Mouse (Mus musculus) lung, embryonic 14.5 days (tissue): ENCODE data around the gene Rbbp7. TPM values are rescaled to one million over a fixed set of nuclear protein-coding genes. Genes with fewer than 3 reads are reported as not detected.

Experiments
- ATAC-seq: fragments of 200-750 bp; cut with Nextera tagmentation; 2 replicates; pipeline ENCODE4 v1.8.0; 2017; ENCODE audit warnings: mild to moderate bottlenecking, moderate TSS enrichment, moderate library complexity; ENCODE audit not compliant: insufficient read depth
- DNase-seq: peaks from one replicate; pipeline ENCODE4 v3.0.0-alpha.2; 2015
- H3K27ac ChIP-seq: fragments of 300-500 bp; sonication (generic); 2 replicates; pipeline ENCODE4 v1.5.1; 2014; ENCODE audit warnings: low read depth, mild to moderate bottlenecking, moderate library complexity
- H3K27me3 ChIP-seq: fragments of 300-500 bp; sonication (generic); 2 replicates; pipeline ENCODE4 v1.6.1; 2014; ENCODE audit warnings: low read length, control low read depth; ENCODE audit not compliant: insufficient read depth
- H3K36me3 ChIP-seq: fragments of 300-500 bp; sonication (generic); 2 replicates; pipeline ENCODE4 v1.6.1; 2014; ENCODE audit warnings: control low read depth; ENCODE audit not compliant: insufficient read depth
- H3K4me1 ChIP-seq: fragments of 300-500 bp; sonication (generic); 2 replicates; pipeline ENCODE4 v1.6.1; 2014; ENCODE audit warnings: antibody characterized with exemption, control low read depth; ENCODE audit not compliant: insufficient read depth
- H3K4me2 ChIP-seq: fragments of 300-500 bp; sonication (generic); 2 replicates; pipeline ENCODE4 v1.6.1; 2014; ENCODE audit warnings: mild to moderate bottlenecking
- H3K4me3 ChIP-seq: fragments of 300-500 bp; sonication (generic); 2 replicates; pipeline ENCODE4 v1.5.1; 2014; ENCODE audit warnings: low read depth, low read length
- H3K9ac ChIP-seq: fragments of 300-500 bp; sonication (generic); 2 replicates; pipeline ENCODE4 v1.6.1; 2014
- H3K9me3 ChIP-seq: fragments of 300-500 bp; sonication (generic); 2 replicates; pipeline ENCODE4 v1.6.1; 2016; ENCODE audit warnings: low read depth, low read length, control low read depth
- CTCF ChIP-seq: IDR thresholded peaks from 2 replicates; pipeline ENCODE4 v1.5.1; 2016; ENCODE audit warnings: antibody characterized with exemption, low read depth
- WGBS: fragments of 180-500 bp; shearing (Covaris S2); extraction: QIAGEN DNeasy Blood & Tissue Kit; methylation state at CpG from one replicate; pipeline ENCODE4 v1.1.7; 2014; 5-methylcytosine and 5-hydroxymethylcytosine counted together
- polyA plus RNA-seq: library from polyadenylated mRNA; unstranded; fragments of >200 nt; fragmentation: Nextera tagmentation; extraction: Ambion mirVana; gene quantifications from 2 replicates; pipeline ENCODE4 v1.2.1, GENCODE M21; 2014

Rbbp7 gene
- 544 and 552 TPM in 2 replicates for polyA plus RNA-seq

GRCm38 (mm10) chrX:162760115-162760942 is at the start of gene Rbbp7:
TSS of gene Rbbp7 (plus strand) at chrX:162760402.
- DNase-seq: peak; percentile 94
- H3K4me2 ChIP-seq: peak within 1 kb of the TSS; percentile 55
- 11% methylated on average over 60 of the region's 100 CpGs for WGBS
- H3K4me3 ChIP-seq: peak within 1 kb of the TSS; percentile 64
- TF ChIP-seq CTCF: no peak
- ATAC-seq: peak; percentile 97
- H3K4me1 ChIP-seq: peaks cover 4% of the 10 kb centered on the region; the same call in 1 of the 2 replicates
- H3K9me3 ChIP-seq: no peaks in the 10 kb centered on the region
- H3K27ac ChIP-seq: peak within 1 kb of the TSS; percentile 98
- no peaks in the 10 kb centered on the region for H3K27me3 ChIP-seq
- H3K36me3 ChIP-seq: peaks cover 15% of the 10 kb centered on the region; the same call in 1 of the 2 replicates
- H3K9ac ChIP-seq: peak within 1 kb of the TSS; percentile 79

DNA sequence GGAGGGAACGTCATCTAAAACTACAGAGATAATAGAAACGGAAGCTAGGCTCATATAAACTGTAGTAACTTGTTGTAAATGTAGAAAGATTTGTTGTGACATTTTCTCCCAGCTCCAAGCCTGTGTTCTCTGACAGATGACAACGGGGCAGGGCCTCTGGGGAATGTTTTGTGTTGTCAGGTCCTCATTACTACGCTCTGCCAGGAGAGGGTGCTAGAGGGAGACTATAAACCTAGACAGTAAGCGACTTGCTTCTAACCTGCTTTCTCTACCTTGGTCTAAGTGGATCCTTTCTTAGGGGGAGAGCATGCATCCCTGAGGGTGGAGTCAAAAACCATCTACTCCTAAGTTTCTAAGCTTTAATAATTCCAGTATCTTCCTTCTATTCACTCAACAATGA is 42.4 kb upstream of the Rbbp7 start:
- no peak overlapping the region for H3K4me3 ChIP-seq
- 17% methylated on average over 5 of the region's 5 CpGs for WGBS
- DNase-seq (peak; percentile 74), ATAC-seq (no peak)
- H3K9me3 ChIP-seq: no peaks in the 10 kb centered on the region
- peak; percentile 62 for TF ChIP-seq CTCF
- no peaks in the 10 kb centered on the region for H3K36me3 ChIP-seq
- H3K4me1 ChIP-seq: no peaks in the 10 kb centered on the region
- H3K9ac ChIP-seq: no peak overlapping the region
- H3K27ac ChIP-seq: no peak overlapping the region
- no peaks in the 10 kb centered on the region for H3K27me3 ChIP-seq
- H3K4me2 ChIP-seq: no peak overlapping the region

DNA sequence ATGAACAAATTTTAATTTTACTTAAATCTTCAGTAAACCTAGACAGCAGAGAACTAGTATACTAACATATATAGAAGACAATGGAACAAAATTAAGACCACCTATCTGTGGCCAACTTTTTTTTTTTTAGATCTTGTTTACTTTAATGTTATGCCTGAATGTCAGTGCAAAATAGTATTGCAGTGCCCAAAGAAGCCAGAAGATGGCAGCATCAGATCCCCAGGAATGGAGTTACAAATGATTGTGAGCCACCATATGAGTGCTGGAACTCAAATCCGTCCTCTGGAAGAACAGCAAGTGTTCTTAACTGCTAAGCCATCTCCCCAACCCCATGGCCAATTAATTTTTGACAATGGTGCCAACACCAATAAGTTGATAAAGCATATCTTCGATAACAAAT is 40.6 kb upstream of the Rbbp7 start:
- H3K36me3 ChIP-seq: no peaks in the 10 kb centered on the region
- H3K4me3 ChIP-seq: no peak overlapping the region
- peak; percentile 62 for TF ChIP-seq CTCF
- H3K27me3 ChIP-seq: no peaks in the 10 kb centered on the region
- no peaks in the 10 kb centered on the region for H3K4me1 ChIP-seq
- no peak overlapping the region for H3K9ac ChIP-seq
- H3K9me3 ChIP-seq: no peaks in the 10 kb centered on the region
- ATAC-seq: no peak
- DNase-seq: peak; percentile 76
- no peak overlapping the region for H3K4me2 ChIP-seq
- WGBS: 34% methylated on average over 2 of the region's 2 CpGs
- H3K27ac ChIP-seq: no peak overlapping the region

- Histone ChIP-seq H3K4me1 (no peaks in the 10 kb centered on the region), H3K27ac (no peak overlapping the region), H3K27me3 (no peaks in the 10 kb centered on the region), H3K36me3 (no peaks in the 10 kb centered on the region), H3K9ac (no peak overlapping the region), H3K4me3 (no peak overlapping the region), H3K9me3 (no peaks in the 10 kb centered on the region), H3K4me2 (no peak overlapping the region)
- DNase-seq: peak; percentile 11
- 28% methylated on average over 13 of the region's 13 CpGs for WGBS
- TF ChIP-seq CTCF: no peak
- ATAC-seq: no peak
These were observed 32.8 kb upstream of the Rbbp7 start for GRCm38 (mm10) chrX:162727367-162727777.

DNA sequence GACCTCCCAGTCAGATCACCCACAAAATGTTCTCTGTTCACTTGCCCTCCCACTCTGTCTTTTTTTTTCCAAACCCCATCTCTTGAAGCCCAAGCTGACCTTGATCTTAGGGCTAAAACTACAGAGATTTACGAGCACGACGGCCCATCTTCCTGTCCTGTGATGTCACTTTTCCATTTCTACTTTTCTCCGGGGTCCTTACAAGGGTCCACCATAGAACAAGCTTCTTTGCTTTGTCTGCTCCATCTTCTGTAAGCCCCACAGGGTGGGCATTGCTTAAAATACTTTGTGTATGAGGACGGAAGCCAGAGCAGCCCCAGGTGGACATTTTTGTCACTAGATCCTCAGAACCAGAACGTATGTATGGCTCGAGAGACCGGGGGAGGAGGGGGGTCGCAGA is 32.4 kb upstream of the Rbbp7 start:
- Histone ChIP-seq H3K9ac (no peak overlapping the region), H3K36me3 (no peaks in the 10 kb centered on the region), H3K4me3 (no peak overlapping the region), H3K9me3 (no peaks in the 10 kb centered on the region), H3K27ac (no peak overlapping the region), H3K4me1 (no peaks in the 10 kb centered on the region), H3K27me3 (no peaks in the 10 kb centered on the region), H3K4me2 (no peak overlapping the region)
- 45% methylated on average over 9 of the region's 9 CpGs for WGBS
- no peak for ATAC-seq
- TF ChIP-seq CTCF: no peak
- no peak for DNase-seq

- Histone ChIP-seq H3K27ac (no peak overlapping the region), H3K4me3 (no peak overlapping the region), H3K36me3 (no peaks in the 10 kb centered on the region), H3K4me2 (no peak overlapping the region), H3K9me3 (no peaks in the 10 kb centered on the region), H3K9ac (no peak overlapping the region), H3K4me1 (no peaks in the 10 kb centered on the region), H3K27me3 (no peaks in the 10 kb centered on the region)
- 31% methylated on average over 7 of the region's 7 CpGs for WGBS
- no peak for TF ChIP-seq CTCF
- ATAC-seq (no peak), DNase-seq (no peak)
These were observed 32.0 kb upstream of the Rbbp7 start for GRCm38 (mm10) chrX:162728228-162728627.

DNA sequence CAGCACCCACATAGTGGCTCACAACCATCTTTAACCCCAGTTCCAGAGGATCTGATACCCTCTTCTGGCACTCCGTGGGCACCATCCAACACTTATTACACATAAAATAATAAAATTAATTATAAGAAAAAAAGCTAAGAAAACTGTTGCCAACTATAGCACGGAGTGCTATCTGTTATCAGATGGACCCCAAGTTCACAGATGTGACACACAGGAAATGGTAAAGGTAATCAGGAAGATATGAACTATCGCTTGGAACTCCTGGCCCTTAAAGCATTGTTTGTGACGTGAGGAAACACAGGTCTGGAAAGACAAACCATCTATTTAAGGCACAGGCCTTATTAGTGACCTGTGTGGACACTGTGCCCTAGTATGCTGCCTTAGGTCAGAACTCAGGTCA is 30.2 kb upstream of the Rbbp7 start:
- Histone ChIP-seq H3K27me3 (no peaks in the 10 kb centered on the region), H3K9ac (no peak overlapping the region), H3K36me3 (no peaks in the 10 kb centered on the region), H3K4me2 (no peak overlapping the region), H3K9me3 (no peaks in the 10 kb centered on the region), H3K27ac (no peak overlapping the region), H3K4me1 (no peaks in the 10 kb centered on the region), H3K4me3 (no peak overlapping the region)
- no peak for ATAC-seq
- no peak for DNase-seq
- 79% methylated on average over 4 of the region's 4 CpGs for whole genome bisulfite sequencing
- no peak for TF ChIP-seq CTCF
